Mouse (Mus musculus) heart, postnatal 25 days (tissue): Measurements from ENCODE around the gene Slbp. TPM values are rescaled to one million over a fixed set of nuclear protein-coding genes. Genes with fewer than 3 reads are reported as not detected.
A peak's percentile ranks its signal among the peaks of the same experiment; 100 is the strongest.

Experiments
- DNase-seq: peaks from one replicate; pipeline ENCODE4 v3.0.0; 2022; ENCODE audit warnings: low spot score
- intact Hi-C: fragments of 180-260 bp; cut with DNase I; formaldehyde crosslinking; loops from one replicate; pipeline ENCODE4 v1.15.1; 2025
- total RNA-seq, 2 experiments: library from RNA; stranded (reverse); gene quantifications; 2 replicates each; pipeline ENCODE4 v1.2.3; 2021

The Slbp gene
- 10 to 100 TPM; 15.3 to 16.2 TPM for total RNA-seq

DNA sequence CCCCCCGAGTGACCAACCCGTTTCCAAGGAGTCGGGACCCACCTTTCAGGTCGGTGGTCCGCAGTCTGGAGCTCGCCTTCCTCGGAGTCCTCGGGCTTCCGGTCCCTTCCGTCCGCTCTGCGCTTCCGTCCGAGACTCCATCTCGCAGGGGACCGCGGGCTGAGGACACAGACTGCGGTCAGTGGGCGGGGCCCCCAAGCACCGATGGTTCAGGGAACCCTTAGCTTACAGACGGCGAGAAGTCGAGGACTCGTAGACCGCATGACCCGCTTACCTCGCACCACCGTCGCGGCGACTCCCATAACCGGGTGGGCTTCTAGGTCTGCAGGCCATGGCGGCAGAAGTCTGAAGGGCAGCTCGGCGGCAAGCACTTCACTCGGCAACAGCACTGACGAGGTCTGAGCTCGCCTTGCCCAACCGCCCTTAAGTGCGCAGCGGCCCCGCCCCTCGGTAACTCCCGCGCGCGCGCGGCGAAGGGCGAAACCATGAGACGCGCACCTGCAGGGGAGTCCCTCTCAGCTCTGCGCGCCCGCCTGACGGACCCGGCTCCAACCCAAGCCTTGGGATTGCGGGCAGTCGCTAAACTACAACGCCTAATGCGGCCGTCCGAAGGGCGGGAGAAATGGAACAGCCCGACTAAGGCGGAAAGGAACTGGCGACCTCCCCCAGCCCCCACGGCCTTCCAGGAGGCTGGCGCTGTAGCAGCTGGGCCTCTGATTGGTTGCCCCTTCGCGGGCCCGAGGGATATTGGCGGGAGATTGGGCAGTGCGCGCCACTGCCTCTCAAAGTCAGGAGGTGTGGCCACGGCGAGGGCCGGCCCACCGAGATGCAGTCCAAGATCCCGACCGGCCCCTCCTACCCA is at the start of gene Slbp:
TSS of gene Slbp (minus strand) at position 654 of the 862 bp plus-strand sequence.
- peak; percentile 95 for DNase-seq
- intact Hi-C loops: loop anchor here (10.0 kb wide), 1 partner anchor 283 kb away; the partner anchor contains the start of gene Nelfa

DNA sequence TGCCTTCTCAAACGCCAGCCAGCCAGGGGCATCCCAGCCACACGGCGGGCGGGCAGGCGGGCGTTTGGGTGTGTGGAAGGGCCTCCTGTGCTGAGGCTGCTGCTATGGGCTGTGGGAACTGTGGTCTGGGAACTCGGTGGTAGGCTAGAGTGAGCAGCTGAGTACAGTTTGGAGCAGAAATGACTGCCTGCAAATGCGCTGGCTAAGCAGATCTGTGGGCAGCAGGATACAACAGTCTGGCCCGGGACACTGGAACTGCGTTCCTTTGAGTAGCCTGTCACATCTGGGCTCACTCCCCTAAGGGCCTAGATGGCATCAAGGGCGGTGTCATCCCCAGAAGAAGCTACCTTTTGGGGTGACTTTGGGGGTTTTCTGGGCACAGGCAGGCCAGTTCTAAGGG is 49.5 kb upstream of the Slbp start:
- intact Hi-C loops: no loop called here
- DNase-seq: no peak

DNA sequence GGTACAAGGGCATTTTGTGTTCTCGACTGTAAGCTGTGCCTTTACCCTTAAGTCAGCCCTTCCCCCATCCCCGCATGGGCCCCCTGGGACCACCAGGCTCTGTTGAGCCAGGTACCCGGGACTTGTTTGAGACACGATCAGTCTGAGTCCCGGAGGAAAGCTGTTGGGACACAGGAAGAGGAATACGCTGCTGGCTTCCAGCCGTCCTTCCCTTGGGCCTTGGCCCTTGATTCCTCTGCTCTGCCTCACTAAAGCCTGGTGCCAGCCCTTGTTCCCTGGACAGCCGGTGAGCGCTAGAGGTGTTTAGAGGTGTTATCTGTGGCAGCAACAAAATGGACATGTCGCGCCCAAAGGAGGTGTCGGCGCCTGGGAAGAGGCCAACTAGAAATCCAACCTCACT is 47.6 kb upstream of the Slbp start:
- intact Hi-C loops: no loop called here

DNA sequence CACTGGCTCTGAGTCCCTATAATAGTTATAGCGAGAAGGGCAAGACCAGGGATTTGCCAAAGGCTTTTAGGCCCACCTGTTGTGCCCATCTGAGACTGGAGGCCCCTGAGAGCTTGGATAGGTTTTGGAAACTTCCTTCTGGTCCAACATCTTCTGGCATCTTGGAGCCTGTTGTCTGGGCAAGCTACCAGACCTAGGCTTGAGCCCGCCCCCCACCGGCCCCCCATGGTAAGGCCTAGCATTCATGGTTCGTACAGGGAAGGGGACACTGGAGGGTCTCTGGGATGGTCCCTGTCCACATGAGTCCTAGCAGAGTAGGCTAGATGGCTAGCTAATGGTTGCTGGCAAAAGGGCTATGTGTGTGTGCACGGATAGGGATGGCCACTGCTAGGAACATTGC is 46.3 kb upstream of the Slbp start:
- DNase-seq: no peak
- intact Hi-C loops: no loop called here

More for the DNA sequence above, 47.6 kb upstream of the Slbp start:
- no peak for DNase-seq

DNA sequence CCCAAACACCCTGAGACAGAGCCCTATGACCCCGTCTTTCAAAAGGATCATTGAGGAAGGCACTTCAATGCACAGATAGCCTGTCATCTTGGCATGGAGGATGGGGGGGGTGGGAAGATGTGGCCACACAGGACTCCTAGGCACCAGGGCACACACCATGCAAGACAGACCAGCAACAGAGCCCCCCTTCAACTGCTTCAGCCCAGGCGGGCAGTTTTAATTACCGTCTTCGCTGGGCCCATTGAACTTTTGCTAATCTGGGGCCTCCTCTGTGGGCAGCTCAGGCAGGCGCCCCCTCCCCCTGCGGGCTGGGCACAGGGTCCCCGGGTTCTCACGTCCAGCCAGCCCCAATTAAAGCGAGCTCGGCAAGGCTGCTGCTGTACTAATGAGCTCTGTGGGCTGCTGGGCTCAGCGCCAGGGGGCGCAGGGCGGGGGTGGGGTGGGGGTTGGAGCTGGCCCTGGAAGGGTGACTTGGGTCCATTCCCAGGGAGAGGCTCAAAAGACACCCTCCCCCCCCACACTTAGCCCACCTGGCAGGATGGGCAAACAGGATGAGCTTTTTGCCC is 45.7 kb upstream of the Slbp start:
- no peak for DNase-seq
- intact Hi-C loops: no loop called here

DNA sequence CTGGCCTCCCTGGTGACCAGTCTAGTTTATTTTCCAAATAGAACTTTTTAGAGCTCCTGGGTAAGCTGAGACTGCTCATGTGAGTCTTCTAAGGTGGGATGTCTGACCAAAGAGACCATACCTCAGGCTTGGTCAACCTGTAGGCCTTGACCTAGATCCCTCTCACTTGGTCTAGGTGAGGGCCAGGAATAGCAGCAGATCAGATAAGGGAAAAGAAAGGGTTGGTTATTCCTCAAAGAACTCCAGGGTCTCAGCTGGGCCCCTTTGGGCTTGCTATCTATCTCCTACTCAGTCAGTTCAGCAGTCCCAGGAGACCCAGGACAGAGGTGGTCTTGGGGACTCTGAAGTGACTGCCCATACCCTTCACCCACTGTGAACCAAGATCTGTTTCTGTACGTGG is 45.2 kb upstream of the Slbp start:
- intact Hi-C loops: no loop called here
- no peak for DNase-seq

DNA sequence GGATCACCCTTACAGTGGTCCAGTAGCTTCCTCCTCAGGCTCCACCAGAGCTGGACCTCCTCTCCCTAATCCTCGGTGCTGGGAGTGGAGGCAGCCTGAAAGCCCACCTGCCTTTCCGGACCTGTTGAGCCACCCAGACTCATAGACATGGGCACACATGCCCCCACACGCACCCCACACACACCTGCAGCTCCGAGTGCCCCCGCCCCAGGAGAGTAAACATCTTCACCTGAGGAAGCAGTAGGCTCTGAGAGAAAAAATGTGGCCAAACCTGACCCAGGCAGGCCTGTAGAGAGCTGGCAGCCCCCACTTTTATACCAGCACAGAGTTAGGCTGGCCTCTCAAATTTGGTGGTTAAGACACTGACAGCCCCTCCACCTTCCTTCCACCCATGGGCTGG is 44.1 kb upstream of the Slbp start:
- DNase-seq: no peak
- intact Hi-C loops: no loop called here

DNA sequence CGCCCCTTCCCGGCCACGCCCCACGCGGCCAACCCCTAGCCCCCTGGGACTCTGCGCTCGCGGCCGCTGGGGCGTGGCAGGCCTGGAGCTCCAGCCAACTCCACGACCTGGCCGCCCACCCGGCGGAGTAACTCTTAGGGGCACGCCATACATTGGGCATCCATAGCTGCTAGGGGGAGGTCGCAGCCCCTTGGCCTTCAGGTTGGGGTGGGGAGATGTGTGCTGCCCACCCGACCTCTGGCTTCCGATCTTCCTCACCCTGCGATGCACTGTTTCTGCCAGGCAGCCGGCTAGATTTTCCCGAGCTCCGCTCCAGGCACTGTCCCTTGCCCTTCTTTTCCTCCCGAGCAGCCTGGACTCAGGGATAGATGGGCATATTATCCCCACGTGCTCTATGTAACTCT is 43.3 kb upstream of the Slbp start:
- intact Hi-C loops: loop anchor here (2.0 kb wide), 1 partner anchor 25 kb away; the partner anchor contains the start of gene Fgfr3
- no peak for DNase-seq

DNA sequence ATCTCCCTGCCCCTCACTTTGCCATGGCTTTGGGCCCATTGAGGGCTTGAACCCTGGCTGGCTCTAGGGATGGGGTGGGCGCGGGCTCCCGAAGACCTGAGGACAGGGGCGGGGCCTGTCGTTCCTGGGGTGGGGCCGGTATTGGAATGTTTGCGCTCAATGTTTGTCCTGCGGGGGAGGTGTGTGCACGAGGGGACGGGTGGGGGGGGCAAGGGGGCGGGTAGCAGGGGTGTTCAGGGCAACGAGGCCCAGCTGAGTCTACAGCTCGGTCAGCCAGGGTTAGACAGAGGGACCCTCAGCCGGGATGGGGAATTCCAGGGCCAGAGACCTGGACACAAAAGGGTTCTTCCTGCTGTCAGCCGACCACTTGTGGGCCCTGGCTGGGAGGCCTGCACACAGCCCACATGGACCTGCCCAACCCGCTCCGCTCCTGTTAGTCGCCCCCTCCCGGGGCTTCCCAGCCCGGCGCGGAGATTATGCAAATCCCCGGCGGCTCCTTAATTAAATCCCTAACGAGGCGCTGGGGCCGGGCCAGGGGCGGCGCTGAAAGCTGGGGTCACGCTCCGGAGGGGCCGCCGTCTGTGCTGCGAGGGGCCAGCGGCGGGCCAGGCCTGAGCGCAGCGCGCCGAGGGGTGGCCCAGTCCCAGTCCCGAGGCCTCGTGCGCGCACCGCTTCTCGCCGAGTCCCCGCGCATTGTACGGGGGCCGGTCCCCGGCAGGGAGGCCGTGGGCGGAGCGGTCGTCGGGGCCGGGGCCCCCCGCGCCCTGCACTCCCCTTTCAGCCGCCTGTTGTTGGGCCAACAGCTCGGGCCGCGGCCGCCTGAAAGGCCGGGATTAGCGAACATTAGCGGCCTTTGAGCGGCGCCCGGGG is 42.7 kb upstream of the Slbp start:
- peak; percentile 21 for DNase-seq

DNA sequence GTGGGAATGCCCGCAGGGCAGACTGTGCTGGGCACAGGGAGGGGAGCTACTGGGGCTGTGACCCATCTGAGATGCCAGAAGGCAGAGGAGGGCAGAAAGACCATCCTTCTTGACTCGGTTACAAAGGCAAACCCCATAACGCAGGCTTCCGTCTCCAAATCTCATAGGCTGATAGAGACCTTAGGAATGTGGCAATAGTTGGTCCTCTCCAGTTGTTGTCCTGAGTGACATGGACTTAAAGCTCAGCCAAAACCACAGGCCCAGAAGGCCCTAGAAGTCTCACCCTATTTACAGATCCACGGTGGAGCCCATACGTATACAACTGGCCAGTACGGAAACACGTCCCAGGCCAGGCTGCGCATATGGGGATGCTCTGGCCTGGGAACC is 42.1 kb upstream of the Slbp start:
- intact Hi-C loops: loop anchor here (2.0 kb wide), 1 partner anchor 26 kb away; the partner anchor contains the start of gene Fgfr3
- DNase-seq: no peak

More for the DNA sequence above, 42.7 kb upstream of the Slbp start:
- intact Hi-C loops: loop anchor here (2.0 kb wide), 1 partner anchor 26 kb away; the partner anchor contains the start of gene Fgfr3

DNA sequence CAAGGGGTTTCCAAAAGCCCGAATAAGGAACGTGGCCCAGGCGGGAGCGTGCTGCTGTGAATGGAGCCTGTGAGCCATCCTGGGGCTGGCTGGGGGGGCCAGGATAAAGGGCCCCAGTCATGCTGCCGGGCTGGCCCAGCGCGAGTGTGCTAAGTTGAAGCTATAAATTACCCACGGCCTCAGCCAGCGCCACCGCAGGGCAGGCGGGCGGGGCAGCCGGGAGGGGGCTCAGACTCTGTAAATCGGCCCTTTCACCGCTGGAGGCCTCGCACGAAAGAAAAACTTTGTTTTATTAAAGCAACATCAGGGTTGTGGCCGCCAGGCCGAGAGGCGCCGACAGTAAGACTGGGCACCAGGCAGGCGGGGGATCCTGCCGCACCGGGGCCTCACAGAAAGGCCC is 40.0 kb upstream of the Slbp start:
- intact Hi-C loops: no loop called here
- DNase-seq: no peak

DNA sequence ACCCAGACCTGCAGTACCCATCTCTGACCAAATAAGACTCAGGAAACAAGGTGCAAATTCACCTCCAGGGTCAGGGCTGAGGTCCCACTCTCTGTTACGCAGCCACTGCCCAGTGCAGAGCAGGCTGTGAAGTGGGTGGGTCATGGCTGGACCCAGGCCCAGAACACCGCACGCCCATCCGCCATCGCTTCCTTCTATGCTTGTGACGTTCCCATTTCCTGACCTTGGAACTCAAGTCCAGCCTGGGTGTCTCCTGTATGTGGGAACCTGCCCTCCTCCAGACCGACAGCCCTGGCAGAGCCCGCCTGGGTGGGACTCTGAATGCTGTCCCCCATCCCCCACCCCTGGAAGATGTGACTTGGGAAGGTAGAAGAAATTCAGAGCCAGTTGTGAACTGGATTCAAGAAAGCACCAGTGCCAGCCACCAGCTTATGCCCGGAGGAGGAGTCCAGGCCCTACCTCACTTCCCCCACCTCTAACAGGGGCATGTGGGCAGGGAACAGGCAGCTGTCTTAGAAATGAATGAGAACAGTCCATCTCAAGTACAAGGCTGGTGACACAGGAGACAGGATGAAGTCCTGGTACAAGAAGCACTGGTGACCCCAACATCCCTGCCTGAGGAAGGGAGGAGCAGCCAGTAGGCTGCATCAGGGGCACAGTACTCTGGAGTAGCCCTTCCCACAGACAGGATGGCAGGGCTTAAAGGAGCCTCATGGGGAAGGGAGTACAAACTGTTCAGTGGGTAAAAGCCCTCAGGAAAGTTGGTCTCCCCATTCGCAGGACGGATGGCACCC is 37.7 kb upstream of the Slbp start:
- intact Hi-C loops: no loop called here
- peak; percentile 75 for DNase-seq

DNA sequence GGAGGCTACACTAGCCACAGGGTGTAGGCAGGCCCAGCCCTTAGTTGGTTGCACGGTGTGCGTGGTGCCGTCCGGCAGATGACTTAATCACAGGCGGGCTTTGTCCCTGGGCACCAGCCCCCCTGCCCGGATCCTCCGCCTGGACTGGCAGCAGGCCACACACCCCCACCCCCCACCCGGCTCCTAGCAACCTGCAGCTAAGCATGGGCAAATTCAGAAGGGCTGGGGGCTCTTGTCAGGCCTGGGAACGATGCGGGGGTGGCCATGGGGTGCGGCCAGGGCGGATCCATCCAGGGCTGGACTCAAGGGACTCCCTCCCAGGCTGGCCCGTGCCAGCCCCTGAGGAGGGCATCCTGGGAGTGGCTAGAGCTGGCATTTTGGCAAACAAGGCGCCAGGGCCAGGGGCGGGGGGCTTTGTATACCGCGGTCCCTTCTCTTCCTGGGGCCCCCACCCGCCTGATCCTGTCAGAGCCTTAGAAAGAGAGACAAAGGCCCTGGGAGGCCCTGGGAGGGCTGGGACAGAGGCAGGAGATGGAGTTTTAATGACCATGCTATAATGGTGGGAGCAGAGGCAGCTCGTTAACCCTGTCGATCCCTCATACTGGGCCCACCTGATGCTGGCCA is 37.0 kb upstream of the Slbp start:
- intact Hi-C loops: no loop called here
- peak; percentile 31 for DNase-seq

DNA sequence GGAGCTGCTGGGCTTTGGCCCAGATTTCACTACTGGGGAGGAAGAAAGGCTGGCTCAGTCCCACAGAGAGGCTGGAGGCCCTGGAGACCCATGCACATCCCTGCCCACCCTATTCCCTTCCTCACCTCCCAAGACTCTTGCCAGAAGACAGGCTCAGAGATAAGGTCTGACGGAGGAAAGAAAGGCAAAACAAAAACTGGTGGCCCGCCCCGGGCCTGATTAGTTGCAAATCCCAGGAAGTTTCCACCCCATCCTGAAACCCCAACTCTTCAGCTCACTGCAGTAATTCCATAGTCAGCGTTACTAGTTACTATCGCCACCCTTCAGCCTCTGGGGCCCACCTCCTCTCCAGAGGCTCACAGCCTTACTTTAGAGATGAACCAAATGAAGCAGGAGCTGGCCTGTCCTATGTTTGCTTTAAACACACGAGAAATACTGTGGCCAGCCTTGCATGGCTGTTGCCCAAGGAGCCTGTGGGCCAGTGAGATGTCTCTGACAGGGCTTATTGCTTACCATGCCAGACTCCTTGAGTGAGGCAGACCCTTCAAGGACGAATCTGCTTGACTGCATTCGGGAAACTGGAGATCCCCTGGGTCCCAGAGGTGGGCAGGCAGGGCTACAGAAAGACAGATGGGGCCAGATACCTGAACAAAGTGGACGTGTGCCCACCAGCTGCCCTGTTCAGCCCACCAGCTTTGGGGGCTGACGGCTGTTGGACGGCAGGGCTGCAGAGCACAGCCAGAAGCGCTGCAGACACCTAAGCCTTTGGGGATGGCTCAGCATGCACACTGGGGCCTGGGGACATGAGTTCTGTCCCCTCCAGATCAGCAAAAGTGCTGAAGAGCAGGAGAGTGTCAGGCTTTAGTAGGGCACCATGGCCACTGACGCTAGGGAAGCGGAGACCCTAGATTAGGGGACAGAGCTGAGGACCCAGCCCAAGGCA is 36.2 kb upstream of the Slbp start:
- intact Hi-C loops: no loop called here
- peak; percentile 17 for DNase-seq

DNA sequence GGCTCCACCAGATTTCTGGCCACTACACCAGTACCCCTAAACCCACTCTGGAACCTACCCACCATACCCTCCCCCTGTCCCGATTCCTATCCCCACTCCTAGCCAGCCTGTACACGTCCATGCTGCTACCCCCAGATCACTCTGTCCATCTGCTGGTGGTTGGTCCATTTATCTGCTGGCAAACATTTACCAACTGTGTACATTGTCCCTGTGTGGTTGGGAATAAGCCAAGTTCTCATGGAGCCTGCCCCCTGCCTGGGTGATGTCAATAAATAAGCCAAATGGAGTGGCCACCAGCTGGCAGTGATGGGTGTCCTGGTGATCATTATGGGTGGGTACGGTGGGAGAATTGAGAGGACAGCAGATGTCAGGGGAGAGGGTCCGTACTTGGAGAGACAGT is 34.8 kb upstream of the Slbp start:
- DNase-seq: no peak
- intact Hi-C loops: no loop called here

DNA sequence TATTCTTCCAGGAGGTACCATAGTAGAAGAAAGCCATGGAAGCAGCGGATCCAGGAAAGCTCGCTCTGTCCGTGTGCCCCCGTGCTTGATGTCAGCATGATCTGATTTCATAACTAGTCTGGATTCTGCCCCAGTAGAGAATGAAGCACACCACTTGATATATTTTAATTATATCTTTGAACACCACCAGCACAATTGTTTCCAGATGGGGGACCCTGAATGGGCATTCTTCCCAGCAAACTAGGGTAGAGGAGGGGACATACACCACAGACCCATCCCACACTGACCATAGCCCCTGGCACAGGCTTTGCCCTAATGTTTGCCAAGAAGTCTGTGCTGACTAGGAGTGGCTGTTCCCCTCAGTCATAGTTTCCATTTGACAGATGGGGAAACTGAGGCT is 32.6 kb upstream of the Slbp start:
- DNase-seq: no peak
- intact Hi-C loops: loop anchor here (1.0 to 5.0 kb wide), 2 partner anchors 52 to 267 kb away; no protein-coding TSS in a partner anchor

DNA sequence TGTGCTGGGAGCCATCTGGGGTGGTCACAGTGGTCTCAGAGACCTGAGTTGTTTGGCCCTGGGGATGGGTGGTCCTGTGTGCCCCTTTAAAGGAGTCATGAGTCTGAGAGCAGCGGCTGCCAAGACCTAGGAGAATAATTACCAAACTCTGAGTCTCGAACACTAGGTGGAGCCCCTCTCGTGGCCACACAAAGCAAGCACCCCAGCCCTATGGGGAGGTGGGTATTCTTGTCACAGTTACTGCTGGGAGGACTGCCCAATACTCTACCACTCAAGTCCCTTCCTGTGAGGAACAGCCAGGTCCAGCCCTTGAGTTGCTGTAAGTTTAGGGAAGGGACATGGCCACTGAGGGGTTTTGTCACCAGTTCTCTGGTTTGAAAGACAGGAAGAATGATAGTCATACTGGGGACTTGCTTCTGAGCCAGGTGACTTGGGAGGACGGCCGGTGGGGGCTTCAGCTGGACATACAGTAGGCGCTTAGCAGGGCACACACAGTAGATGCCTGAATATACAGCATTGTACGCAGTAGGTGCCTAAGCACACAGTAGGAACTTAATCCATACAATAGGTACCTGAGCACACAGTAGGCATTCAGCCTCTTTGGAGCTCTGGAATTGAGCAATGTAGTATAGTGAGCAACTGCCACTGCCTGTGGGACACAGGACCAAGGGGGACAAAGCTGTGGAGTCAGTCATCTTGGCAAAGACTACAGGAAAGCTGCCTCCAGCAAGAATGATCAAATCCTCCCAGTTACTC is 31.7 kb upstream of the Slbp start:
- no peak for DNase-seq

More for the DNA sequence above, 31.7 kb upstream of the Slbp start:
- intact Hi-C loops: loop anchor here (1.0 to 5.0 kb wide), 2 partner anchors 53 to 268 kb away; no protein-coding TSS in a partner anchor
